Mouse (Mus musculus): ENCODE data around the gene Rdh16. TPM values are rescaled to one million over a fixed set of nuclear protein-coding genes. Genes with fewer than 3 reads are reported as not detected.
"Not testable (repeated sequence)": the region's sequence is repeated elsewhere in the genome, so short reads cannot be mapped to it uniquely, and the experiment has no call there.

Rdh16 gene
- 0.12 and 0.52 TPM in 2 replicates for total RNA-seq (2021)
- long read RNA-seq, transcript Rdh16-201 (4 exons, 3,207 nt): major isoform, 17 of 20 reads
- long read RNA-seq, partial matches to known transcripts: 3 of 20 reads
- long read RNA-seq, other reads (novel, unspliced or antisense): 0 of 20 reads

GRCm38 (mm10) chr10:127800891-127801290 lies at the start of gene Rdh16:
Gene Rdh16, plus strand, starts transcription at chr10:127801152.
- no peak for DNase-seq

GRCm38 (mm10) chr10:127751548-127751947 lies 49.4 kb upstream of the Rdh16 start, which contains the start of gene Gpr182:
Gene Gpr182, minus strand, starts transcription at chr10:127751732.
- DNase-seq: peak; percentile 29

GRCm38 (mm10) chr10:127754566-127755166 lies 46.3 kb upstream of the Rdh16 start:
- DNase-seq: peak; percentile 55

GRCm38 (mm10) chr10:127755246-127755645 lies 45.7 kb upstream of the Rdh16 start:
- DNase-seq: no peak

GRCm38 (mm10) chr10:127755770-127756468 lies 45.0 kb upstream of the Rdh16 start:
- no peak for DNase-seq

- DNase-seq: no peak
These were observed 41.5 kb upstream of the Rdh16 start, which contains the start of the genes Rdh1 and Rdh16f1 for GRCm38 (mm10) chr10:127759181-127760110. Gene Rdh1, plus strand, starts transcription at chr10:127759721. Gene Rdh16f1, plus strand, starts transcription at chr10:127759787.

- DNase-seq: not testable (repeated sequence)
These were observed 38.0 kb upstream of the Rdh16 start for GRCm38 (mm10) chr10:127762926-127763325.

GRCm38 (mm10) chr10:127763914-127764680 lies 36.9 kb upstream of the Rdh16 start:
- no peak for DNase-seq

GRCm38 (mm10) chr10:127766564-127766963 lies 34.4 kb upstream of the Rdh16 start:
- DNase-seq: no peak

GRCm38 (mm10) chr10:127776011-127776410 lies 24.9 kb upstream of the Rdh16 start, which contains the start of gene Rdh9:
Gene Rdh9, plus strand, starts transcription at chr10:127776386.
- DNase-seq: no peak

GRCm38 (mm10) chr10:127782321-127782720 lies 18.6 kb upstream of the Rdh16 start:
- DNase-seq: not testable (repeated sequence)

- not testable (repeated sequence) for DNase-seq
These were observed 15.5 kb upstream of the Rdh16 start for GRCm38 (mm10) chr10:127785411-127785810.

- no peak for DNase-seq
These were observed 1.7 kb upstream of the Rdh16 start for GRCm38 (mm10) chr10:127799295-127799694.

GRCm38 (mm10) chr10:127801612-127802011 lies 660 bp downstream of the Rdh16 start:
- DNase-seq: no peak

- no peak for DNase-seq
These were observed 1.3 kb downstream of the Rdh16 start for GRCm38 (mm10) chr10:127802236-127802635.

GRCm38 (mm10) chr10:127804416-127804815 lies 3.5 kb downstream of the Rdh16 start:
- no peak for DNase-seq

- no peak for DNase-seq
These were observed 14.9 kb downstream of the Rdh16 start for GRCm38 (mm10) chr10:127815888-127816287.

- not testable (repeated sequence) for DNase-seq
These were observed 16.4 kb downstream of the Rdh16 start for GRCm38 (mm10) chr10:127817268-127817910.

GRCm38 (mm10) chr10:127821806-127822205 lies 20.9 kb downstream of the Rdh16 start:
- not testable (repeated sequence) for DNase-seq

GRCm38 (mm10) chr10:127825386-127825785 lies 24.4 kb downstream of the Rdh16 start:
- DNase-seq: peak; percentile 25

- no peak for DNase-seq
These were observed 28.2 kb downstream of the Rdh16 start for GRCm38 (mm10) chr10:127829121-127829520.
